Mouse (Mus musculus) gastrocnemius, postnatal 4 days (tissue): Measurements from ENCODE around the gene Nrbp1. TPM values are rescaled to one million over a fixed set of nuclear protein-coding genes. Genes with fewer than 3 reads are reported as not detected.

ENCODE experiments used
- total RNA-seq, 2 experiments: library from RNA; stranded (reverse); gene quantifications; 2 replicates each; pipeline ENCODE4 v1.2.3; 2021

Nrbp1 gene
- total RNA-seq, 2 experiments from 2014 or later = 91.4 to 105 TPM

Other genes starting within 250 kb of the Nrbp1 start
- 100 to 1,000 TPM in 1 of 2 experiments, 10 to 100 TPM in 1; 92.4 to 102 TPM for gene Atraid, start 192.6 kb upstream of the Nrbp1 start, total RNA-seq
- 10 to 100 TPM in 1 of 2 experiments, 1 to 10 TPM in 1; 8.2 to 13.8 TPM for gene Slc5a6, start 191.9 kb upstream of the Nrbp1 start, total RNA-seq
- 10 to 100 TPM; 40.4 to 41.0 TPM for gene Cad, start 186.1 kb upstream of the Nrbp1 start, total RNA-seq
- not detected for gene Dnajc5g, start 134.6 kb upstream of the Nrbp1 start, total RNA-seq
- gene Slc30a3, start 132.6 kb upstream of the Nrbp1 start, total RNA-seq = not detected
- 100 to 1,000 TPM; 139 to 160 TPM for gene Trim54, start 124.2 kb upstream of the Nrbp1 start, total RNA-seq
- under 1 TPM in 1 of 2 experiments, not detected in 1; 0.62 TPM for gene Ucn, start 102.0 kb upstream of the Nrbp1 start, total RNA-seq
- gene Mpv17, start 86.6 kb upstream of the Nrbp1 start, total RNA-seq = 10 to 100 TPM; 43.4 to 51.8 TPM
- gene Gm29609, start 61.0 kb upstream of the Nrbp1 start, total RNA-seq = 1 to 10 TPM; 1.6 to 4.6 TPM
- gene Gtf3c2, start 60.7 kb upstream of the Nrbp1 start, total RNA-seq = 10 to 100 TPM; 39.7 to 47.0 TPM
- gene Snx17, start 47.6 kb upstream of the Nrbp1 start, total RNA-seq = 10 to 100 TPM; 80.8 to 83.2 TPM
- 10 to 100 TPM; 33.1 to 42.9 TPM for gene Eif2b4, start 47.4 kb upstream of the Nrbp1 start, total RNA-seq
- 10 to 100 TPM; 12.2 to 13.0 TPM for gene Zfp513, start 38.6 kb upstream of the Nrbp1 start, total RNA-seq
- 10 to 100 TPM; 55.3 to 63.8 TPM for gene Ppm1g, start 20.2 kb upstream of the Nrbp1 start, total RNA-seq
- gene Gm9970, start 368 bp downstream of the Nrbp1 start, total RNA-seq = under 1 TPM in 1 of 2 experiments, not detected in 1; 0.70 TPM
- gene Krtcap3, start 10.8 kb downstream of the Nrbp1 start, total RNA-seq = 1 to 10 TPM; 2.3 to 4.1 TPM
- gene Ift172, start 50.3 kb downstream of the Nrbp1 start, total RNA-seq = 10 to 100 TPM; 30.6 to 40.8 TPM
- gene Fndc4, start 55.2 kb downstream of the Nrbp1 start, total RNA-seq = 10 to 100 TPM; 18.5 to 18.7 TPM
- under 1 TPM; 0.22 to 0.36 TPM for gene Gckr, start 56.6 kb downstream of the Nrbp1 start, total RNA-seq
- gene Zfp512, start 211.6 kb downstream of the Nrbp1 start, total RNA-seq = 10 to 100 TPM; 20.7 to 22.2 TPM
- gene 4930548H24Rik, start 244.9 kb downstream of the Nrbp1 start, total RNA-seq = under 1 TPM; 0.29 to 0.61 TPM